Mouse (Mus musculus) testis, adult 2 months (tissue): ENCODE measurements around the gene Nudt5. TPM values are rescaled to one million over a fixed set of nuclear protein-coding genes. Genes with fewer than 3 reads are reported as not detected.

Experiments used
- H3K27ac ChIP-seq: fragments of 200-500 bp; 2 replicates; pipeline ENCODE4 v1.5.1; 2012; ENCODE audit warnings: low read depth, low read length; ENCODE audit not compliant: control insufficient read depth, insufficient read depth
- H3K27me3 ChIP-seq: fragments of 200-500 bp; 2 replicates; pipeline ENCODE4 v1.6.1; 2012; ENCODE audit warnings: mild to moderate bottlenecking, low read length, moderate library complexity; ENCODE audit not compliant: control insufficient read depth, insufficient read depth
- H3K36me3 ChIP-seq: fragments of 200-500 bp; 2 replicates; pipeline ENCODE4 v1.6.1; 2012; ENCODE audit warnings: mild to moderate bottlenecking, low read length; ENCODE audit not compliant: control insufficient read depth, insufficient read depth
- H3K4me1 ChIP-seq: fragments of 200-500 bp; 2 replicates; pipeline ENCODE4 v1.6.1; 2012; ENCODE audit warnings: low read length; ENCODE audit not compliant: control insufficient read depth, insufficient read depth
- H3K4me3 ChIP-seq: fragments of 200-500 bp; 2 replicates; pipeline ENCODE4 v1.5.1; 2012; ENCODE audit warnings: low read depth, mild to moderate bottlenecking, low read length, moderate library complexity, mixed read lengths; ENCODE audit not compliant: control insufficient read depth
- CTCF ChIP-seq: fragments of 200-500 bp; IDR thresholded peaks from 2 replicates; pipeline ENCODE4 v1.5.1; 2012; ENCODE audit warnings: low read depth, mild to moderate bottlenecking, inconsistent platforms, low read length, moderate library complexity; ENCODE audit not compliant: control insufficient read depth, insufficient read depth, insufficient replicate concordance
- POLR2A ChIP-seq: fragments of 200-500 bp; IDR thresholded peaks from 2 replicates; pipeline ENCODE4 v1.6.1; 2012; ENCODE audit warnings: low read depth, mild to moderate bottlenecking, inconsistent platforms, low read length, moderate library complexity; ENCODE audit not compliant: control insufficient read depth
- polyA plus RNA-seq: library from polyadenylated mRNA; depleted of rRNA; stranded (reverse); fragments of >200 nt; gene quantifications from 2 replicates; pipeline ENCODE4 v1.2.3, GENCODE M21; 2012

The Nudt5 gene
- polyA plus RNA-seq, 1 experiment, result 4.7 TPM

DNA sequence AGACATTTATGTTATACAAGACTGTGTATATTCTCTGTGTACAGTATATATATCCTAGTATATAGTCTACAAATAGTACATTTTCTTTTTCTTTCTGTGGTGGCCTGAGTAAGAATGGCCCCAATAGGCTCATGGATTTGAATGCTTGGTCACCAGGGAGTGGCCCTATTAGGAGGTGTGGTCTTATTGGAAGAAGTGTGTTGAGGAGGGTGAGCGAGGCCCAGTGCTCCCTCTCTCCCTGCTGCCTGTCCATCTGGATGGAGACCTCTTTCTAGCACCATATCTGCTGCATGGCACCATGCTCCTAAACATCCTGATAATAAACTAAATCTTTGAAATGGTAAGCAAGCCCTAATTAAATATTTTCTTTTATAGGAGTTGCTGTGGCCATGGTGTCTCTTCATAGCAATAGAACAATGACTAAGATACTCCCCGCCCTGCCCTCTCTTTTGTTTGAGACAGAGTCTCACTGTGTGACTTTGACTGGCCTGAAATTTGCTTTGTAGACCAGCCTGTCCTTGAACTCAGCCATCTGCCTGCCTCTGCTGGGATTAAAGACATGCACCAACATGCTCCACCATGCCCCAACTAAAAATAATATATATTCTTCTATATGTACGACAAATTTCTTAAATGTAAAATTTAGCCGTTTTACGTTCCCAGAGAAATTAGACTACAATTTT lies 34.6 kb upstream of the Nudt5 start:
- Histone ChIP-seq H3K27ac (no peak overlapping the region), H3K36me3 (peaks cover 1% of the 10 kb centered on the region; the same call in 1 of the 2 replicates), H3K27me3 (no peaks in the 10 kb centered on the region), H3K4me1 (no peaks in the 10 kb centered on the region), H3K4me3 (no peak overlapping the region)
- no peak for TF ChIP-seq POLR2A
- no peak for TF ChIP-seq CTCF

DNA sequence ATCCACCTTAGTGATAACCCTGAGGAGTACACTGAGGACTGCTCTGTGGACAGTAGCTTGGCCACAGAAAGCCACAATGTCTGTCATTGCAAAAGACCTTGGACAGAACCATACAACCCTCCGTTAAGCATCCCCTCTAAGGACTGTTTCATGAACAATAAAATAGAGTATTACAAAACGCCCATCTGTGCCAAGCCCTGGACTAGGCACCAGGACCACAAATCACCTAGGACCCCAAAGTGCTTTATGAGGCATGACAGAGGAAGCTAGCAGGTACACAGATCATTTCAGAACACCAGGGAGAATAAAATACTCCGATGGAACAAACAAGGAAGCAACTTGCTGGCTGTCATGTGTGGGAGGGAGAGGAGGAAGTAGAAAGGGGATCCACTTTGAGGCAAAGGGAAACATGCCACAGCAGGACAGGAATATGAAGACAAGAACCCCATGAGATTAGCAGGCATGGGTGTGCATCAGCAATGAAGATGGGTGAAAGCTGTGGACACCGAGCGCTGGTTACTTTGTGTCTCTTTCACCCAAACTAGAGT lies 33.5 kb upstream of the Nudt5 start:
- TF ChIP-seq CTCF, result no peak
- TF ChIP-seq POLR2A, result no peak
- no peaks in the 10 kb centered on the region for H3K4me1 ChIP-seq
- no peaks in the 10 kb centered on the region for H3K27me3 ChIP-seq
- H3K27ac ChIP-seq, result no peak overlapping the region
- peaks cover 1% of the 10 kb centered on the region for H3K36me3 ChIP-seq
- no peak overlapping the region for H3K4me3 ChIP-seq

DNA sequence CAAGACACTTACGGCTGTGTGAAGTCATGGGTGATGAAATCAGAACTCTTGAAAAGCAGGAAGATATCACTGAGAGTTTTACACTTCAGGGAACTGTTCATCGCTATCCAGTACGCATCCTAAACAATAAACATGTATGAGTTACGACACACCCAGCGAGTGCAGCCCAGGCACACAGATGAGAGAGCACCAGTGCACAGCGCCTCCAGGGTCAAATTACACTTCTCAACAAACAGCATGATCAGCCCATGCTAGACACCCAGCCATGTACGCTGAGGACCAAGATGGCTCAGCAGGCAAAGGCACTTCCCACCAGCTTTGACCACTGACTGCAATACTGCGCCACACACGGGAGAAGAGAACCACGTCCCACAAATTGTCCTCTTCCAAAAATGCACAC lies 23.6 kb upstream of the Nudt5 start:
- Histone ChIP-seq H3K27ac (no peak overlapping the region), H3K36me3 (peaks cover 4% of the 10 kb centered on the region; the same call in 1 of the 2 replicates), H3K4me3 (no peak overlapping the region), H3K4me1 (no peaks in the 10 kb centered on the region), H3K27me3 (no peaks in the 10 kb centered on the region)
- TF ChIP-seq POLR2A, result no peak
- TF ChIP-seq CTCF, result no peak

DNA sequence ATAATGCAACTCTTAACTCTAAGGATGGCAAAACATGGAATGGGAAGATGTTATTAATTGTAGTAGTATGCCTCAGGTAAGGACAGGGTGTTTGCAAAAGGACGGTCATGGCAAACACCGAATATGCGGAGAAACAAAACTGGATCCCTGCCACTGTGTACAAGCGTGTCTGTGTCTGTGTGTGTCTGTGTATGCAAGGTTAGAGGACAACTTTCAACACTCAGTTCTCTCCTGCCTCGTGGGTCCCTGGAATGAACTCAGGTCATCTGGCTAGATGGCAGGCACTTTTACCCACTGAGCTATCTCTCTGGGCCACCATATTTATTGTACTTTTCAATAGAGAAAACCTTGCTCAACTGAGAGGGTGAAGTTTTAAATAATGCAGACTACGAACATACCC lies 22.4 kb upstream of the Nudt5 start:
- Histone ChIP-seq H3K36me3 (peaks cover 4% of the 10 kb centered on the region; the same call in 1 of the 2 replicates), H3K4me1 (no peaks in the 10 kb centered on the region), H3K27ac (no peak overlapping the region)

DNA sequence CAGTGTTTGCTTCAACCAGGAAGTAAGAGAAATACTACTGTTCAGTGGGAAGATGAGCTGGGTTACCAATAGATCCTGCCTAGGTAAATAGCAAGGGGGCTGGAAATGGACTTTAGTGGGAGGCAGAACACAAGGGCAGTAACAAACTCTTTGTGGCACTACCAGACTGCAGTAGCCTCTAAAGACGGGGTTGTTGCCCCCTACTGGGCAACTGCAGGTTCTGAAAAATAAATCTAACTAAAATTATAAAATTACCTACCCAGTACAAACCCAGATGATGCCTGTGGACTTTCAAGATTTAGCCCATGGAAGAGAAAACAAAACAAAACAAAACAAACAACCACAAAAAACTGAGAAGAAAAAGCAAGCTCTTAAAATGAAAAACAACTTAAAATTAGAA lies 20.6 kb upstream of the Nudt5 start:
- peaks cover 2% of the 10 kb centered on the region; the same call in 1 of the 2 replicates for H3K36me3 ChIP-seq
- H3K27me3 ChIP-seq, result no peaks in the 10 kb centered on the region
- H3K4me1 ChIP-seq, result no peaks in the 10 kb centered on the region
- TF ChIP-seq POLR2A, result no peak
- TF ChIP-seq CTCF, result no peak
- H3K4me3 ChIP-seq, result no peak overlapping the region
- no peak overlapping the region for H3K27ac ChIP-seq

More for the DNA sequence above, 22.4 kb upstream of the Nudt5 start:
- Histone ChIP-seq H3K27me3 (no peaks in the 10 kb centered on the region), H3K4me3 (no peak overlapping the region)
- no peak for TF ChIP-seq CTCF
- no peak for TF ChIP-seq POLR2A

DNA sequence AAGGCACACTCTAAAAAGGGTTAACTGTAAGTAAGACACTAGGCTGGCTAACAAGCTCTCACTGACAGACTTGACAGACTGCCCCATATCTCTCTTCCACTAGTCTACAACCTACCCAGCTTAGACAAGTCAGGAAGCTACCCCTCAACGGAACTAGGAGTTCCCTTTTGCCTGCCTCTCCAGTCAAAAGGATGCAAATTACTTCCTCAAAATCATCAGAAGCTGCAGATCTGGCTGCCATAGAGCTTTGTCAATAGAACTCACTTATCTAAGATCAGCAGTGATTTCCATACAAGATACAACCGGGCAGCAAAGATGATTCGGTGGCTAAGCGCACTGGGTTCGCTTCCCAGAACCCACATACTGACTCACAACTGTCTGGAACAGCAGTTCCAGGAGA lies 20.1 kb upstream of the Nudt5 start:
- Histone ChIP-seq H3K4me3 (no peak overlapping the region), H3K27ac (no peak overlapping the region), H3K4me1 (no peaks in the 10 kb centered on the region), H3K36me3 (peaks cover 2% of the 10 kb centered on the region; the same call in 1 of the 2 replicates), H3K27me3 (no peaks in the 10 kb centered on the region)
- no peak for TF ChIP-seq POLR2A
- TF ChIP-seq CTCF, result no peak

DNA sequence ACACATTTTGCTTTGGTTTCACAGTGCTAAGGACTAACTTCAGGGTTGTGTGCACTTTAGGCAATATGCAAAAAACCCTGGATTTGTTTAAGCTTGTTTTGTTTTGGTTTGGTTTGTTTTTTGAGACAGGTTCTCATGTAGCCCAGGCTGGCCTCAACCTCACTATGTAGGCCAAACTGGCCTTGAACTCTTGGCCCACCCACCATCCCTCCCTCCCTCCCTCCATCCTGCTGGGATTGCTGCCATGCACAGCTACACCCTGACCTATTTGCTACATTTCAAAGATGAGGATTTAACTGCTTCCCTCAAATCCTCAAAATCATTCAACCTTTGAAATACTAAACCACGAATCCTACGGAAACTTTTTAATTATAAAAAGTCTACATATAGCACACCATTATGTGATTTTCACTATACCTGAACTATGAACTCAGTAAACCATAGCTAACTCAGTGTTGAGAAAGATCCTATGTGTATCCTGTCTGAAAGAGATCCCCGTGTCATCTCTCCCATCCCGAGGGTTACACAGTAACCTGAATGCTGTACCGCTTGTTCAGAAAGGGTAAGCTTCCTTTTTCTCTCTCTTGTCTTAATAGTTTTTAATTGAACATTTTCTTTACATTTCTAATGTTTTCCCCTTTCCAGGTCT lies 19.4 kb upstream of the Nudt5 start:
- TF ChIP-seq POLR2A, result no peak
- no peak overlapping the region for H3K4me3 ChIP-seq
- H3K27ac ChIP-seq, result no peak overlapping the region
- H3K27me3 ChIP-seq, result no peaks in the 10 kb centered on the region
- peaks cover 2% of the 10 kb centered on the region; the same call in 1 of the 2 replicates for H3K36me3 ChIP-seq
- no peaks in the 10 kb centered on the region for H3K4me1 ChIP-seq
